Mouse (Mus musculus) erythroblast, embryonic 14.5 days (primary cell): Measurements from ENCODE around the gene Wbp11.

Source experiments
- GATA1 ChIP-seq: IDR thresholded peaks from 2 replicates; pipeline ENCODE4 v1.6.1; 2012; ENCODE audit warnings: low read length, inconsistent platforms, mixed read lengths
- TAL1 ChIP-seq: IDR thresholded peaks from 3 replicates; pipeline ENCODE4 v1.6.1; 2012; ENCODE audit warnings: low read length, inconsistent platforms, mixed read lengths

GRCm38 (mm10) chr6:136866150-136866549, 38.1 kb upstream of the Wbp11 start:
- TF ChIP-seq GATA1 (no peak), TAL1 (no peak)
